Mouse (Mus musculus): Measurements from ENCODE around the gene Tomm6.

DNA sequence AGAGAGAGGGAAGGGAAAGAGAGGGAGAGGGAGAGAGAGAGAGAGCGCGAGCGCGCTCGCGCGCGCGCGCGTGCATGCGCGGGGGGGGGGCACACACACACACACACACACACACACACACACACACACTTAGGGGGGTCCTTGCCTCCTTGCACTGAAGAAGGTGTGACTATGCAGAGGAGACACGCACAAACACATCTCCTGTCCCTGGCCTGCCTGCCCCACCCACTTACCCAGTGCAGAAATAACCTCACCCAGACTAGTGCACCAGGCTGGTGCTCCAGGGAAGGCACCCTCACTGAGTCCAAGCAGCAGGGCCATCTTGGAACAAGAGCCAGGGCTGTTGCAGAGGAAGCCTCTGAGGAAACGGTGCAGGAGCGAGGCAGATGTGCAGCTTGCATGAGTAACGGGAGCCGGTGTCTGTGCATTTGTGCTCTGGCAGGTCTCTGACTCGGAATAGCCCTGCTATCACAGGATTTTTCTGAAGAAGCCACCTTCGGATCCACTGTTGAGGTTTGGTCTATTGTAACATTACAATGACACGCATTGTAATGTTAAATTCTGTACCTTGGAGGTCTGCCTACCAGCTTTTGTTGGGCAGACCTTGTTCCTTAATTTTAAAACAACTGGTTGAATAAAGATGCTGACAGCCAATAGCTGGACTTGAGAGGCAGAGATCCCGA lies 24.8 kb upstream of the Tomm6 start:
- TF ChIP-seq CTCF (IDR thresholded peaks at IDR 0.05; ENCODE audit: extremely low read depth, insufficient read depth, low read length) (no peak), POLR2A (IDR thresholded peaks at IDR 0.05; ENCODE audit: extremely low read depth, insufficient read depth, low read length) (no peak)
